Mouse (Mus musculus): ENCODE measurements around the gene Elovl5.
A peak's percentile ranks its signal among the peaks of the same experiment; 100 is the strongest.

Elovl5 gene

DNA sequence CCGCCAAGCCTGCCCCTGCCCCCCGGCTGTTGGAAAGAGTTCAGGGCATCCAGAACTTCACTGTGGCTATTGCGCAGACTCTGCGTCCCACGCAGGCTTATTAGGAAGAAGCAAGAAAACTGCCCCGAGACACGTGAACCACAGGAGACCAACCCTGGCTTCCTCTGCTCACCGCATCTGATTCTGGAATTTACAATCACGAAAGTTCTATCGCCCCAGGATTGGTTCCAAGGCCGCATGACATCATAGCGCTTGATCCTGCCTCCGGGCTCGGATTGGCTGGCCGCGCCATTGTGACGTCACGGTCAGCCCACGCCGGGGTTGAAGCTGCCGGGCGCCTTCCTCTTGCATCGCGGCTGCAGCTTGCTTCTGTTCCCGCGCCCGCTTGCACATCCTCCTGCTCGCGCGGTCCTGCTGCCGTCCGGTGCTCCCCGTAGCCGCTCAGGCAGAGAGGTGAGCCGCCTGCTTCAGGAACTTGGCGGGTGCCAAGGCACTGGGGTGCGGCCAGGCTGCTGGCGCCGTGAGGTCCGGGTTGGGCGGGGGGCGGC, at the start of gene Elovl5:
Gene Elovl5, plus strand, starts transcription at position 291 of the 548 bp plus-strand sequence.
- peak; percentile 81 for DNase-seq (ENCODE audit: low spot score)

DNA sequence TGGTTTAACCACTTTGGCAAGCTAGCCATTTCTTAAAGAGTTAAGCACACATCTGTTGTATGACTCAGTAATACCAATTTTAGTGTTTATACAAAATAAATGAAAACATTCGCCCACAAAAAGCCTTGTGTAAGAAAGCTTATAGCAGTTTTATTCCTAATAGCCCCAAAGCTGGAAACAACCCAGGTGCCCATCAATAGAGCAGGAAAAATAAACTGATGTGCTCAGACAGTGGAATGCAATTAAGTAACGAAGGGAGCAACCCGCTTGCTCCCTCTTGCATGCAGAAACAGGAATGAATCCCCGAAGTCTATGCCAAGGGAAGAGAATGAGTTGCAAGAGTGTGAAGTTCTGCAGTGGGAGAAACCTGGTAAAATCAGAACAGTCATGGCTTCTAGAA, 25.7 kb upstream of the Elovl5 start:
- DNase-seq (ENCODE audit: low spot score): no peak

DNA sequence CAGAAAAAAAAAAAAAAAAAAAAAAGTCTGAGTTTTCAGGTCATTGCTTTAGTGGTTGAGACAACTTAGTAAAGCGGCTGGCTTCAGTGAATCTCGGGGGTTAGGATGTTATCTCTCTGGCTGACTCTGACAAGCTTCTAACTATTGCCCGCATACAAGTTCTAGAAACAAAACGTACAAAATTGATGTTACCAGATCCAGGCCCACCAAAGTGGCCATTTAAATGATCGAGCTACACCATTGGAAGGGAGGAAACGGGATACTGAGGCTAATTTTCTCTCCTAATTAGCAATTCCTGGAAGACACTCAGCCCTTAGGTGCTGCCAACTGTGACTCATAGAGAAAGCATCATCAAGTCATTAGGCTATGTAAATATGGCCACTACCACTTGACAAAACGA, 18.6 kb upstream of the Elovl5 start:
- DNase-seq (ENCODE audit: low spot score): no peak

DNA sequence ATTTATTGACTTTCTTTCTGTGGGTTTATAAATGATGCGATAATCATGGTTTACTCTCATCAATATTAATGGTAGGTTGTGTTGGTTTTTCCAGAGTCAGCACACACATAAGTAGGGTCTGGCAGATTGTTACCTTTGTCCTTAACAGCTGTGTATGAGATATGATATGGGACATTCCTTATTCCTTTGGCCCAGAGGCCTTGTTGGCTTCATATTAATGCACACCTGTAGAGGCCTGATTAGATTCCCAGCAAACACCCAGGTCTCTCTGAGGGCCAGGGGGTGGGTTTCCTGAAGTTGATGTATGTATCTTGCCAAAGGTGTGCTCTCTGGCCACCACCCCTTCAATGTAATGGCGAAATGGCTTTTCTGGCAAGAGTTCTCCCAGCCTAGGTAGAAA, 13.0 kb upstream of the Elovl5 start:
- no peak for DNase-seq (ENCODE audit: low spot score)

DNA sequence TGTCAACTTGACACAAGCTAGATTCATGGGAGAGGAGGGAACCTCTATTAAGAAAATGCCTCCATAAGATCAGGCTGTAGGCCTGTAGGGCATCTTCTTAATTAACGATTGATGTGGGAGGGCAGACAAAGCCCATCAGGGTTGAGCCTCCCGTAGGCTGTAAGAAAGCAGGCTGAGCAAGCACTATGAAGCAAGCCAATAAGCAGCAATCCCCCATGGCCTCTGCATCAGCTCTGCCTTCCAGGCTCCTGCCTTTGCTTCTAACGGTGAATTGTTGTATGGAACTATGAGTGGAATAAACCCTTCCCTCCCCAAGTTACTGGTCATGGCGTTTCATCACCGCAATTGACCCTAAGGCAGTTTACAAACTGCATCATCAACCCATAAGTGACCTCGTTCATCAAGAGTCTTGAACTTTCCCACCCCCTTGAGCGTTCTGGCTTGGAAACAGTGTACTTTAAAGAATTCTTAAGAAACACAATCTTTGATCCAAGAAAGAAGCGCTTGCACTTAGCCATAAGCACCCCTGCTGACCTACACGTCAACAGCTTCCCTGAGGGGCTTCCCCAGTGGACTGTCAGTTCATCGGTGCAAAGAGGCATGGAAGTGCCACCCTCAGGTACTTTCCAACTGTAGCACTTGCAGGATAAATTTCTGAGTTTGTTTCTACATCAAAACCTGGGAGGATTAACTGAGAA, 7.4 kb upstream of the Elovl5 start:
- DNase-seq (ENCODE audit: low spot score): no peak

DNA sequence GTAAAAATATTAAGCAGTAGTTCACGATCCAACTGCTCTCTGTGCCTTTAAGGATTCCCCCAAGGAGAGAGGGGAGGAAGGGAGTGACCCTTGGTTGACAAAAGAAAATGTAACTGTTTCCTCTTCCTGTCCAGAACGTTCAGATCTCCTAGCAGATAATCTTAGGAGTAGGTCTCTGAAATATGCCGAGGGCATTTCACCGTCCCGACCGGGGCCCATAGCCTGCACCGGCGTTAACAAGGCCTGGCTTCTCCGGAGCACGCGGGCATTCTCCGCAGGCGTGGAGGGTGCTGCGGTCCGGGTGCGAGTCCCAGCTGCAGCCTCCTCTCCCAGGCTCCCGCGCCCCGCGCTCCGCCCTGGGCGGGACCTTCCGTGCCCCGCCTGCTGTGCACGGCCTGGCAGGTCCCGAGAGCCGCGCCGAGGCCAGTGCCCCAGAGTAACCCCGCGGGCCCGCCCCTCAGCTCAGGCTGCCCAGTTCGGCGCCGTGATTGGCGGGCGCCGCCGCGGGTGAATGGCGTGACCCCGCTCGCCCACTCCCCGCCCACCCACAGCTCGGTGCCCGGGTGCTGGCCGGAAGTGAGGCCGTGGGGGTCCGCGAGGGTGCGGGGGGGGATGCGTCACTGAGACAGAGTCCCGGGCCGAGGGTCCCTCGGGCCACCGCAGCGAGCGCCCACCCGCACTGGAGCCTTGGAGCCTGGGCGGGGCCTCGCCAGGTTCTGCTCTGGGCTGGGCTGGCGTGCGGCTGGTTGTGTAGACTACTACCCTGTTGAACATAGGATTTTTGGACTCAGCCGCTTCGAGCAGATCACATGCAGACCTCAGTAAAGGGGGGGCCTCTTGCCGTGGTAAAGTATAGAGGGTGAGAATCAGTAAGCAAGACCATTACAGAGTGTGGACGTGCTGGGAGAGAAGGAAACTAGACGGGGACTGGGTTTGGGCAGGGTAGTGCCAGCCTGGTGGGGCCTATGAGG, 6.6 kb upstream of the Elovl5 start:
- peak; percentile 68 for DNase-seq (ENCODE audit: low spot score)

DNA sequence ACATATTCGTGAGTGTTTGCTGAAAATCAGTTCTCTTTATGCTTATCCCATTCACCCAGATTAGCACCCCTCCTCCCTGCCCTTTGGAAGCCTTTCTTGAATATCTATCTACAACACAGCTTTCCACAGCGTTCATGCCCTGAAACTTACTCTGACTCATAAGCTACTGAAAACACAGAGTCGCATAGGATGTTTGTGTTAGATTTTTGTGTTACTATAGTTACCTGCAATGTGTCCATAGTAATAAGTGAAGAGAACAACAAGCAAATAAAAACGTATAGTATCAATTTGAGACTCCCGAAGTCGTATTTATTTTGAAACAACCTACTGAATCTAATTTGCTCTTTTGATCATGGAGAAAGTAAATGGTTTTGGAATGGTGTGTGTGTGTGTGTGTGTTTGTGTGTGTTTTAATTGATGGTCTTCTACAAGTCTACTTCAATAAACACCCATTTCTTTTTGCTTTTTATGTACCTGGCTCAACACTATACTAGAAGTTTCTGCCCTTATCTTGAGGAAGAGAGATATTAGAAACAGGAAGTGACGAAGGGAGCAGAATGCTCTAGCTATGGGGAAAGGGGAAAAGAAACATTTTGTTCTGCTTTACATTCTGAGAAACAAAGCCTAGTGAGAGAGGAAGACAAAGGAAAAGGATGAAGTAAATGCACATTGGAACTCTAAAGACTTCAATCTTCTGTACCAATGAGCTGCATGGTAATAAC, 5.5 kb upstream of the Elovl5 start:
- DNase-seq (ENCODE audit: low spot score): no peak

DNA sequence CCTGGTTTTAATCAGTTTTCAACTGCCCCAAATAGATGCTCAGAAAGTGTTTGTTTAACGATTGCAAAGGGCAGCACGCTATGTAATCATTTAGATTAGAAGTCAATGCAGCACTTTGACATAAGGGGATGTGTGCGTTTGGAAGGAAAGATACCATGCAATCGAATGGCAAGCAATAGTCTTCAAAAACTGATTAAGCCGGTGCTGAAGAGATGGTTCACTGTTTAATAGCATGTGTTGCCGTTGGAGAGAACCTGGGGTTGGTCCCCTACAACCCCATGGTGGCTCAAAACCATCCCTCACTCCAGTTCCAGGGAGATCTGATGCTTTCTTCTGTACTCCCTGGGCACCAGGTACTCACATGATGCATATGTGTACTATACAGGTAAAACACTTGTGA, 4.9 kb upstream of the Elovl5 start:
- DNase-seq (ENCODE audit: low spot score): no peak

DNA sequence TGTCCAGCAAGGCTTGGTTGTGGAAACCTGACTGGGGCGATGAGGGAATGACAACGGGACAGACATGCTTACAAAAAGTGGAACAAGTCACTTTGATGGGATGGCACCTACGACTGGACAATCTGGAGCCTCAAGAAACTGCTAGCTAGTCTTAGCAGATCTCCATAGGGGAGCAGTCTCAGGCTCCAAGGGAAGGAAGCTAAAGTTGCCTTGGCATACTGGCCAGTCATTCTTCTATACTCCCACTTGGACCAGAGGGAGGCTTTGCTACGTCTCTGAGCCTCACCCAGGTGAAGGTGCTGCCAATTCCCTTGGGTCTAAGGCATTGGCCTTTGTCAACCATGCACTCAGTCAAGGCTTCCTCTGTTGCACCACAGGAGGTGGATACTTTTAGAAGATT, 2.5 kb upstream of the Elovl5 start:
- no peak for DNase-seq (ENCODE audit: low spot score)

DNA sequence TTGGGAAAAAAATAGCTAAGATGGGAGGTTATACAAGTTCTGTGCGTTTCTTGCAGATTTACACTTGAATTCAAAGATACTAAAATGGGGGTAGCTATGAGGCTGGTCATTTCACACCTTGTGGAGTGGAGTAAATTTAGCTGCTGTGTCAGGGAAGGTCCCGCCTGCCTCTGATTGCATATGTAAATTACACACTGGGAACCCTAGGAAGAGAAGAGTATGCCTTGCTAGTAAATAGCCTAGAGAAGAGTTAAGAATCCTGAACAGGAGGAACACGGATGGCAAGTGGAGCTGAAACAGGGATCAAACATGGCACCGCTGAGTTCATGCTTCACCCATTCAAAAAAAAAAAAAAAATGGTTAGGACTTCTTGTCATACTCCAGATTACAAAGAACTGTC, 1.4 kb upstream of the Elovl5 start:
- DNase-seq (ENCODE audit: low spot score): no peak

DNA sequence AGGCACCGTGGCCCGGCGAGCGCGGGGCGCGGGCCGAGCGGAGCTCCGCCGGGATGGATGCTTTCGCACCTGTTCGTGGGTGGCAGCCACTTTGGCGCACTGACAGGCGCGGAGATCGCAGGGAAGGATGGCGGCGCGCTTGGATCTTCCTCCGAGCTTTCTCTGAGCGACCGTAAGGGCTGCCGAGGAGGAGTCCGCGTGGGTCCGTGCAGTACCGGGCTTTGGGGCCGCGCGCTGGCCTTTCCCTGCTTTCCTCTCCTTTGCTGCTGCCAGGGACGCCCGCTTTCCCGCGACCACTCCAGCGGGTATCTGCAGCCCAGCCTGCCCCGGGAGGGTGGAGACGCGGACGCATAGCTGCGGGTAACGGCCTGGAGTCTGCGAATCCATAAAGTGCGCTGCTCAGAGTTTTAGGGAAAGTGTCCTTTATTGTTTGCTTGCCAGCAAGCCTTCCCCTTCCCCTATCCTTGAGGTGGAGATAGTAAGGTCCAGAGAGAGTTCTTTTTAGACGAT, 513 bp downstream of the Elovl5 start:
- DNase-seq (ENCODE audit: low spot score): no peak

DNA sequence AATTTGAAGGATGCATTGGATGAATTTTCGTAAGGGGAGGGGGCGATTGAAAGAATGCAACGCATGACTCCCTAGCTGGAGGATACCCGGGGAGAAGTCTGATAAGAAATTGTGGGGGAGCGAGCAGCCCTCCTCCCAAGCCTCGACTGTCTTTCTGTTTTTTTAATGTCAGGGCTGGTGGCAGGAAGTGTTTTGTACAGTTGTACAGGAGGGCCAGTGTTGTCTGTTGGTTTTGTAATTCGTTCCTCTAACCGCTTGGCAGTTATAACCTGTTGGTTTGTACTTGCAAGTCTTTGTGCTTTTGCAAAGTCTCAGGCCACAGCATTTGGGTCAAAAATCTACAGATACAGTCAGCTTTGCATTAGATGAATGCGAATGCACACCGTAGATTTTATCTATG, 1.0 kb downstream of the Elovl5 start:
- DNase-seq (ENCODE audit: low spot score): no peak

DNA sequence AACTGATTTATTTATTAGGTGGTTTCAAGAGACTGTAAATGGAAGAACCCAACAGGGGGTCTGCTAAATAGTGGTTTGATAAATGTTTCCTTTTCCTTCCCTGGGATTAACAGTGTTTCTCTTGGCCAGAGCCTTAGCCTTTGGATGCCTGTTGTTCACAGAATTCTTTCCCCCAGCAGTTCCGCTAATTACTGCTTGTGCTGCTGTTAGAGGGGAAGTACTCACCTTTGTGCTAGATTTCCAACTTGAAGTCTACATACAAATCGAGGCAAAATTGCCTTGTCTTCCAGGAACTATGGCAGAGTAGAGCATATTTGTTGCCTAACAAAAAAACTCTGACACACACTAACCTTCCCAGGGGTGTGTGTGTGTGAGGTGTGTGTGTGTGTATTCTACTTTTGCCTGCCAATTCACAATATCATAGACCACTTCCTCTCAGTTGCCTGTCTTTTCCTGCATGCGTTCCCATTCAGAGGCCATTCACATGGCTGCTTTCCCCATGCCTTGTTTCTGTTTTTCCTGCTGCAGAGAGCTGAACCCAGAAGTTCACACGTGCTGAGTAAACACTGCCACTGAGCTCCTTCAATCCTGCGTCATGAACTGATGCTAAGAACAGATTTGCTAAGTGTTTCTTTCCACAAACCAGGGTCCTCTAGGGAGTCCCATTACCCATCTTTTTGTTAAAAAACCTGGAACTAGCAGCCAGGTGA, 2.0 kb downstream of the Elovl5 start:
- DNase-seq (ENCODE audit: low spot score): no peak

DNA sequence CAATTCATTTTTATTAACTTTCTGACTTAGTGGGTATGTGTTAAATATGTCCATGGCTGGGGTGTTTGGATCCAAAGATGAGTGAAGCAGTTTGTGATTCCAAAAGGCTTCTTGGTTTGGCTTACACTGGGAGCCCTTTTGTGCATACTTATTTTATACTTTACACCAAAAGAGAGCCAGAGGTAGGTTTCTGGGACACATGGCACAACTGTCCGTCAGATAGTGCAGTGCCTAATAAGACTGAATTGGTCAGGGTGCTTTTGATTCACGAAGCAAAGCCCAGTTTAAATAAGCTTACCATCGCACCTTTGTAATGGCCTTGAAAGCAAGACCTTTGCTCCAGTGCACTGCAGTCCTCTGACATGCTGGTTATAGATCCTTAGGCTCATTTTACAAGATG, 3.3 kb downstream of the Elovl5 start:
- no peak for DNase-seq (ENCODE audit: low spot score)

DNA sequence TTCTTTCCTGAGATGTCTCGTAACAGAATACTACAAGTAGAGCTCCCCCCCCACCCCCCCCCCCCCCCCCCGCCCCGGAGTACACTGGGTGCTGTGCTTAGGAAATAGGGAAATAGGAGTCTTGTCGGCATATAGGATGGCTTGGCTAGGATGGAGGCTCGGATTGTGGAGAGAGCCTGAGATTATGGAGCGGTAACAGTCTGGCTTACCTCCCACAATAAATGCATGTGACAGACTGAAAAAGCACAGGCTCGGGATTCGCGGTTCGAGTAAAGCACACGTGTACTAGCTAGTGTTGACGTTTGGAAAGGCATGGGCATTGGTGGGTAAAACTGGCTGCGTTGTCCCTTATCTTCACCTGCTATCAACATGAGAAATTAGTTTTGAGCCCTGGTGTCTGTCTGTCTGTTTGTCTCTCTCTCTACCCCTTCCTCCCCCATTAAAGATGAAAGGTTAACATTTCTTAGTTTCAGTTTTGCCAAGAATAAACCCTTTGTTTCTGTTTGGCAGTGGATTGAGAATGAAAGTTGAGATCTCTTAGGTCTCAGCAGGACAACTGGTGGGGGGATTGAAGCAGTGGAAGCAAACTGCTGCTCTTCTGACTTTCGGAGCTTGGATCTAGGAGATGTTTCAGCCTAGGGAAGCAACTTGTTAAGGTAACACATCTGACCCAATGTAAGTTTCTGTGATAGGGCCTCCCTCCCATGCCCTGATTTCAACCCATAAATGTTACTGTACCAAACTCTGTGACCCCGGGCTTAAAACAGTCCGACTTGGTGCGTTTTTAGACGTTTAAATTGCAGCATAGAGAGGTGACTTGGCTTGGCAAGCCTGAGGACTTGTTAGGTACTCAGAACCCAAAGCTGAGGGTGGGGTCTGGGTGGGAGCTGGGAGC, 4.4 kb downstream of the Elovl5 start:
- DNase-seq (ENCODE audit: low spot score): no peak

DNA sequence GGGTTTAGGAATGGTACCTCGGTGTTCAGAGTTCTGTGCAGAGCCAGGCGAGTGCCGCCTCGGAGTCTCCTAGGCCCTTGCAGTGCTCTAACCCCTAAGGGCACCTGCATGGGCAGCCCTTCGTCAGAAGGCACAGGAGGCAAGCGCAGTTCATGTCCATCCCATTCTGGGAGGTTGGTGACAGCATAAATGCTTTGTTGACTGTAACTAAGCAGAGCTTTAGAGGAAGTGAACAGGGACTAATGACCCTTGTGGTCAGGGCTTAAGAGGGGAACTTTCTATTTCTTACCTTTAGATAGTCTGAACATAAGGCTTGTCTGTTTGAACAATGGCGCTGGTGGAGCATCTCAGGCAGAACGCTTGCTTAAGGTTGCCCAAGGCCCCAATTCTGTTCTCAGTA, 6.6 kb downstream of the Elovl5 start:
- DNase-seq (ENCODE audit: low spot score): no peak

DNA sequence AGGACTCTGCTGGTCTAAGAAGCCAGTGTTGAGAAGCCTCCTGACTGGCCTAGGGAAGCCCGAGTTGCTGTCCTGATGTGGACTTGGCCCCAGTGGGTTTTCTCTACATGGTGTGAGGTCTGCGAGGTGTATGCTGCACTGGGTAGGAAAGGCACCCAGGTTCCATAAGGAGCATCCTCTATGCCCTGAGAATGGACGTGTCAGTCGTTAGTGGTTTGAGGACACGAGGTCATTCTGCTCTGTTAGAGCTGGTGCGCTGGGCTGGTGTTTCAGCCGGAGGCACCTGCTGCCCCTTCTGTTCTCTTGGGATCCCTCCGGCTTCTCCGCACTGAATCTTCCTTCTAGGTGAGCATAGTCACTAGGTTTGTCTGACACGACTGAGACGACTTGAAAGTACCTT, 7.0 kb downstream of the Elovl5 start:
- no peak for DNase-seq (ENCODE audit: low spot score)

DNA sequence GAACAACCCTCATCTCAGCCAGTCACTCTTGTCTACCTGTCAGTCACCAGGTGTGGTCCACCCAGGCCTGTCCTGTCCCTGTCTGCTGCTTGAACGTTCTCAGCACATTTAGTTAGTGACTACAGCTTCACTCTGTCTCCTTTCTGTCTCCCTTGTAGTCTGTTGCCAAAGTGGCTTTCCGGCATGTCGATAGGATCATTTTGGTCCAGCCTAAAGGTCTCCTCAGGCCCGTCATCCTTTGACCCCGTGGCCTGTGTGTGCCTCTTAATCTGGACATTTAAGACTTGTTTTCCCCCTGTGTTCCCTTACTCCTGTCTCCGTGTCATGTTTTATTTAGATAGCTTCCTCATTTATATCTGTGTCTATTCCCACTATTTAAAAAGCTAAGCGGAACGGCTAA, 9.0 kb downstream of the Elovl5 start:
- DNase-seq (ENCODE audit: low spot score): no peak

DNA sequence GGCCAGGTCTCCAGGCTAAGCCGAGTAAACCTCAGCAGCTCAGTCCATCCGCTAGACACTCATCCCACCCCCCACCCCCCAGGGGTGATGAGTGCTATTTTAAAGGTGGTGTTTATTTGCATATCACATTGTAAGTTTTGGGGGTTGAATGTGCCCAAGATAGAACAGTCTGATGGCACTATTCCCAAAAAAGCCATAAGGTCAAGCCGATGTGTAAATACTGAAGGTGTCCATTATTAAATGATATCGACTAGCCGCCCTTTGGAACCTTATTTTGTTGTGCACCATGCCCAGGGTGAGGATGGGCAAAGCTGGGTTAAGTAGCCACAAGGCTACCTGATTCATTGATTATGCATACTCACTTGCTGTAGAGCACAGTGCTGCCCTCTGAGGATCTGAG, 9.7 kb downstream of the Elovl5 start:
- DNase-seq (ENCODE audit: low spot score): no peak

DNA sequence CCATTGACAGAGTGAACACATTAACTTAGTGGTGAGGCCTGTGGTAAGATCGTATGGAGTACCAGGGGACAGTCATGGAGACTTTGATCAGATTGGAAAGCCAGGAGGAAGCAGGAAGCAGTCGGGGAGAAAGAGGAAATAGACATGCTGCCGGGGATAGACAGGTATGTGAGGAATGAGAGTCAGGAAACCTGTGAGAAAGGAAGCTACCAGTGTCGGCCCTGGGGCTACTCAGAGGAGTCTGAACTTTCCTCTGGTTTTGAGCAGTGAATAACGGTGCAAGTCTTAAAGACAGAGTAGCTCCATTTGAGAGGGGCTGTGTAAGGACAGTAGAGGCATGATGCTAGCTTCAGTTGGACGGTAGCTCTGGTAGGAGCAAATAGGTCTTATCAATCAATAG, 10.3 kb downstream of the Elovl5 start:
- DNase-seq (ENCODE audit: low spot score): no peak

DNA sequence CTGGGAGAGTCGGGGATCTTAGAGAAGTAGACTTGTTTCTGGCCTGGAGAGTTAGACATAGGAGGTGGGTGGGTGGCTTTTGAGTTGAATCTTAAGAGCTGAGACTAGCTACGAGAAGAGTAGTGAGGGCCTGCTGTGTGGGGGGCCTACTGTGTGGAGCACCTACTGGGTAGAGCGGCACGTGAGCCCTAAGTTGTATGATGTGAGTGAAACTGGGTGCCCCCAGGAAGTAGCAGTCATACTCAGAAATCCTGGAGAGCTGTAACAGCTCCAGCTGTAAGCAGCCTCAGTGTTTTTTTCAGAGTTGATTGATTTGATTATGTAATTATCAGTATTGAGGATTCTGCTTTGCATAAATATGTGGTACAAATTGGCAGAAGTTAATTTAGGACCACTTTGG, 11.6 kb downstream of the Elovl5 start:
- DNase-seq (ENCODE audit: low spot score): no peak
